Mouse (Mus musculus) cerebellum, postnatal 10 days (tissue): ENCODE data around the gene Ly6g6f.
A peak's percentile ranks its signal among the peaks of the same experiment; 100 is the strongest.
"Not testable (repeated sequence)": the region's sequence is repeated elsewhere in the genome, so short reads cannot be mapped to it uniquely, and the experiment has no call there.

Experiments
- DNase-seq, 2 experiments: peaks; one replicate each; pipeline ENCODE4 v3.0.0; 2021; ENCODE audit warnings: mixed read lengths in 2 of 2

The Ly6g6f gene

GRCm38 (mm10) chr17:35085208-35085865 lies at the start of gene Ly6g6f:
Gene Ly6g6f, minus strand, starts transcription at chr17:35085610.
- no peak for DNase-seq

DNA sequence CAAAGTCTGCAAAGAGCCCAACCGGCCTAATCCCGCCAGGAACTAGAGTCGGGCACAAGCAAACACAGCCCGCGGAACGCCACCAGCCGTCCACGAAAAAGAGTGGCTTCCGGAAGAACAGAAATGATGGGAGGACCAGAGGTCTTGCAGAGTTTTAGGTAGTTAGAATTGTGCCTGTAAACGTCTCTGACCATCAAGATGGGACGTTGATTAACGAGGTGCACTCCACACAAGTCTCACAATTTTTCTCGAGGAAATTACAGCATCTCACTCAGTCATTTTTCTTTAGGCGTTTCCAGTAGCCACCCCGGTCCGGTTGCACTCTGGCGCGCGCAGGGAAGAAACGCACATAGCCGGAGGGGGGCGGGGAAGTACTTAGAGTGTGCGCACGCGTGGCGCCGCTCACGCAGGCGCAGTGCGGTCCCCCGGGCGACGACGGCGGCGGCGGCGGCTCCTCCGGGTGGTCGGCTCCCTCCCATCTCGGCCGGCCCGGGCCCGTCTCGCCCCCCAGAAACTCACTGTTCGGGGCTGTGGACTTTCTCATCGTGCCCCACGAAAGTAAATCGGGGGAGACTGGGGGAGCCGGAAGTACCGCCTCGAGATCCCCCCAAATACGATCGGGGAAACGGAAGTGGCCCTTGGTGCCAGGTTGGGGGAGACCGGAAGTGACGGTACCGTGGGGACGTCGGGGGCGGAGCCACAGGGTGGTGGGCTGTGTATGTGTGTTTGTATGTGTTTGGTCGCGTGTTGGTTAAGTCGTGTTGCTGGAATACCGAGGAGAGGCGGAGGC lies 49.6 kb upstream of the Ly6g6f start, which contains the start of gene Bag6:
TSS of gene Bag6 (plus strand) at position 378 of the 790 bp plus-strand sequence.
- peak; percentile 98 to 99 for DNase-seq

DNA sequence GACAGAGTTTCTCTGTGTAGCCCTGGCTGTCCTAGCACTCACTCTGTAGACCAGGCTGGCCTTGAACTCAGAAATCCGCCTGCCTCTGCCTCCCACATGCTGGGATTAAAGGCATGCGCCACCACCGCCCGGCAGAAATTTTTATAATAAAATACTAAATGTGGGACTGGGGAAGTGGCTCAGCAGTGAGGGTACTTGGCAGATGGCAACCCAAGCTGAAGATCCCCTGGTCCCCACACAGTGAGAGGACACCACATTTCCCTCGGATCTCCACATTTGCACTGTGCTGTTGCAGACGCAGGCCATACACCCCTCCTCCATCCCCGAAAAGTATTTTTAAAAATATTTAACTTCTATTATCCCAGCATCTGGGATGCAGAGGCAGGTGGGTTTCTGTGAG lies 48.1 kb upstream of the Ly6g6f start:
- no peak for DNase-seq

DNA sequence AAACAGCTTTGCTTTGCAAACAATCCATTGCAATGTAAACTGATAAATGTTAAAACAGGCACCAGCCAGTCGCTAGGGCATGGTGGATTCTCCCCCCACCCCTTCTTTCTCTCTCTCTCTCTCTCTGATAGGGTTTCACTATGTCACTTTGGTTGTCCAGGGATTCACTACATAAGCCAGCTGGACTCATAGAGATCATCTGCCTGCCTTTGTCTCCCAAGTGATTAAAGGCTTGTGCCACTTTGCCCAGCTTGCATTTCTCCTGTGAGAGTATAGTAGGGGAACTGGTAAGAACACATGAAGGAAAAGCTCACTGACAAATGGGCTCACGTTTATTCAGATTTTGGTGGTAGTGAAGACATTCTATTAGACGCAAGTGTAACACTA lies 46.8 kb upstream of the Ly6g6f start:
- no peak for DNase-seq

GRCm38 (mm10) chr17:35131500-35132173 lies 46.2 kb upstream of the Ly6g6f start, which contains the start of gene Apom:
Gene Apom, minus strand, starts transcription at chr17:35132050.
- no peak for DNase-seq

DNA sequence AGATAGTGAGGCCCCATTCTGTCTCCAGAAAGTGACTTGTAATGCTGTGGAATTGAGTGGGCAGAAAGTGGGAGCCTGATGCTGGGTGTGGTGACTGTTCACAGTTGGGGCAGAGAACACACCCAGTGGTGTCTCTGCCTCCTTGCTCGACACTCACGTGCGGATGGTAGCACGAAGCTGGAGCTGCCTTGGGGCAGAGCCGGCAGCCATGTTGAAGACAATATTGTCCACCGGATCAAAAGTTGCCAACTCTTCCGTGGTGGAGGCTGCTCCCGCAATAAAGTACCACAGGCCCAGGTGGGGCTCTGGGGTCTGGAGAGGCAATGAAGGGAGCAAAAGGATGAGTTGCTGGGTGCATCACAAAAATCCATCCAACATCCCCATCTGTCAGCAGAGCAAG lies 45.6 kb upstream of the Ly6g6f start:
- DNase-seq, result no peak

GRCm38 (mm10) chr17:35128996-35129395 lies 43.6 kb upstream of the Ly6g6f start:
- DNase-seq, result no peak

DNA sequence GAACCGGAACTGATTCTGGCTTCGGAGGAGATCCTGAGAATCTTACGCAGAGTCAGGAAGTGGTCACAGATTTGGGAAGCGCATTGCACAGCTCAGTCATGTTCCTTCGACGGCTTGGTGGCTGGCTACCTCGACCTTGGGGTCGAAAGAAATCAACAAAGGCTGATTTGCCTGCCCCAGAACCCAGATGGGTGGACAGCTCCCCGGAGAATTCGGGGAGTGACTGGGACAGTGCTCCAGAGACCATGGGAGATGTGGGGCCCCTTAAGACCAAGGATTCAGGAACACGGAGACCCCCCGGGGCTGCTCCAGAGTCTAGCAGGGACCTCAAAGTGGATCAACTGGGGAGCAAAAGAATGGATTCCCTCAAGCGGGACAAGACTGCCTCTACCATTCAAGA lies 41.6 kb upstream of the Ly6g6f start:
- DNase-seq, result no peak

DNA sequence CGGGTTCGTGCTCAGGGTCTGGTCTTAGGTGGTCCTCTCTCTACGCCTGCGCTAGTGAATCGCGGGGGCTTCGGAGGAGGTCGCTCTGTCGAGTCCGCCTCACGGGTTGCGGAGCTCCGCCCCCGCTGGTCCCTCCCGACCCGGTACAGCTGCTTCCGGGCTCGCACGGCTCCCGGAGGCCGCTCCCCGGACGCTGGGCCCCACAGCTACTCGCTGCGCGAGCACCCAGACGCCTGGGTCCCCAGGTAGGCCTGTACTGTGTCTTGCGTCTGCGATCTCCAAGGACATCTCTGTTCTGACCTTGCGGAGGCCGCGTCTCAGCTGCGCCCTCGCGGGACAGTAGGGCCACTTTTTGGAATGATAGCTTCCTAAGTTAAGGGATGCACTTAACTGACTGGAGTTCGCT lies 40.8 kb upstream of the Ly6g6f start, which contains the start of gene D17H6S53E:
TSS of gene D17H6S53E (plus strand) at position 168 of the 406 bp plus-strand sequence.
- peak; percentile 82 to 84 for DNase-seq

DNA sequence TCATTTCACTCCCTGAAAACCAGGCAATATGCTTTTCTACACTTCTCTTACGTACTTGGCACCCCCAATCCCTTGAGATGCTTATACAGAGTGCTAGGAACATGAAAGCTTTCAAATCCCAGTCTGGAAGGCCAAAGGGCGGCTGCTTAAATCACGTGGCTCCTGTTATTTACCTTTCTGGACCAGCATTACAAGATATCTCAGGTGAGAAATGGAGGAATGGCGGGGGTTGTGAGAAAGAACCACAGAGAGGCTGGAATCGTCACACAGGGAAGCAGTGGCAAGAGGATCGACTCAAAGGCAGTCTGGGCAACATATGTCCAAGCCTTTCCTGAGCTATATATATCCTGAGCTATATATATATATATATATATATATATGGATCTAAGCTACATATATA lies 40.2 kb upstream of the Ly6g6f start:
- no peak for DNase-seq

DNA sequence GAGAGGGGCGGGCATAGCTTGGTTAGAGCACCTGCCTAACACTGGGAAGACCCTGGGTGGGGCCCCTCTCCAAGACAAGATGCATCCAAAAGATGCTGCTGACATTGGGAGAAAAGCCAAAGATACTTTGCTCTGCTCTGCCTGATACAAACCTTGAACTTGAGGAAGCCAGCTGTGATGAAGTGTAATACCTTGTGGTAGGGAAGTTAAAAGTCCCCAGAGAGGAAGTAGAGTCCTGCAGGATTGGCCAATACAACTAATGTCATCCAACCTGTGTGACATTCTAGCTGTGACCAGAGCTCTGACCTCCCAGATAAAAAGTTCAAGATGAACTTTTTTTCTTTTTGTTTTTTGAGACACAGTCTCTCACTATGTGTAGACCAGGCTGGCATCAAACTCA lies 39.7 kb upstream of the Ly6g6f start:
- DNase-seq, result no peak

GRCm38 (mm10) chr17:35124261-35124896 lies 39.0 kb upstream of the Ly6g6f start:
- DNase-seq, result not testable (repeated sequence)

DNA sequence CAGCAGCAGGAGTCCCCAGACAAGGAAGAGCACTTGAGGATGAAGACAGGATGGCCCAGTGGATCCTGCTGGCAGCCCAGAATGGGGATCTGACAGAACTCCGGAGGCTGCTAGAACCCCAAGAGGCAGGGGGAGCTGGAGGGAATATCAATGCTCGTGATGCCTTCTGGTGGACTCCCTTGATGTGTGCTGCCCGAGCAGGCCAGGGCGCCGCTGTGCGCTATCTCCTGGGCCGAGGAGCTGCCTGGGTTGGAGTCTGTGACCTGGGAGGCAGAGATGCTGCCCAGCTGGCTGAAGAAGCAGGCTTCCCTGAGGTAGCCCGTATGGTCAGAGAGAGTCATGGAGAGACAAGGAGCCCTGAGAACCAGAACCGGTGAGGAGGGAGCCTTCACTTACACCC lies 37.9 kb upstream of the Ly6g6f start:
- DNase-seq, result not testable (repeated sequence)

GRCm38 (mm10) chr17:35121871-35122303 lies 36.5 kb upstream of the Ly6g6f start, which contains the start of gene Csnk2b:
Gene Csnk2b, minus strand, starts transcription at chr17:35122053.
- DNase-seq, result peak; percentile 85

- DNase-seq, result peak; percentile 99 to 100
Measured at GRCm38 (mm10) chr17:35121143-35121799, 35.9 kb upstream of the Ly6g6f start, which contains the start of gene Gpank1. Gene Gpank1, plus strand, starts transcription at chr17:35121455.

GRCm38 (mm10) chr17:35120745-35121142 lies 35.3 kb upstream of the Ly6g6f start:
- peak; percentile 72 to 80 for DNase-seq

GRCm38 (mm10) chr17:35115046-35116019 lies 29.9 kb upstream of the Ly6g6f start, which contains the start of gene Ly6g5b:
Gene Ly6g5b, minus strand, starts transcription at chr17:35115428.
- DNase-seq, result peak; percentile 68 to 70

DNA sequence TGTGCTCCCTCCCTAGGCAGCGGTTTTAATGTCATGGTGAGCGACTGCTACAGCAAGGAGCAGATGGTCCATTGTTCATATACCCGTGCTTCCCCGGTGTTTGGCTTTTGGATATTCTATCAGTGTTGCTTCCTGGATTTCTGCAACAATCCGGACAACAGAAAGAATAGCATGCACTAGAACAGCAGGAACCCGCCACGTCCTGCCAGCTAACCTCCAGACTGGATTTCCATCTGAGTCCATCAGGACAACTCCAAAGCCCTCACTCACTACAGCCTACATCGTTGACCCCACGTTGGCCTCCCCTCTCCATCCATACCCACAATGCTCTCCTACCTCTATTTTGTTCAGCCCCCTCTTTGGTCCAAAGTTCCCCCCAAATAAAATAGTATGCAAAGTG lies 26.4 kb upstream of the Ly6g6f start:
- DNase-seq, result no peak

DNA sequence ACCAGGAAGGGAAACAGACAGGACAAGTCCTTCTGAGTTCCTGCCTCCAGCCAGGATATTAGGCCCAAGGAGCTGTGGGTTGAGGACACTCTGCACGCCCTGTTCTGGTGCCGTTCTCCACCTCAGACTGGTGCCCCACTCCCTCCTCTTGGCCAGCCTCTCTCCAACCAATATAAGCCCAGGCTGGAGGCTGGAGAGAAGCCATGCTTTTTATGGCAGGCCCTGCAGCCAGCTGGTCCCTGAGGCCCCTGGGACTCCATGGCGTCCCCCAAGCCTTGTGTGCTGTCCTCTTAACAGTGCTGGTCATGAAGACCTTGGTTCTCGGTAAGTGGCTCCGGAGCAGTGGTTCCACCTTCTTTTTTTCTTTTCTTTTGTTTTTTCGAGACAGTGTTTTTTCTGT lies 22.7 kb upstream of the Ly6g6f start, which contains the start of gene Ly6g5c:
TSS of gene Ly6g5c (plus strand) at position 183 of the 400 bp plus-strand sequence.
- DNase-seq, result peak; percentile 86 to 90

DNA sequence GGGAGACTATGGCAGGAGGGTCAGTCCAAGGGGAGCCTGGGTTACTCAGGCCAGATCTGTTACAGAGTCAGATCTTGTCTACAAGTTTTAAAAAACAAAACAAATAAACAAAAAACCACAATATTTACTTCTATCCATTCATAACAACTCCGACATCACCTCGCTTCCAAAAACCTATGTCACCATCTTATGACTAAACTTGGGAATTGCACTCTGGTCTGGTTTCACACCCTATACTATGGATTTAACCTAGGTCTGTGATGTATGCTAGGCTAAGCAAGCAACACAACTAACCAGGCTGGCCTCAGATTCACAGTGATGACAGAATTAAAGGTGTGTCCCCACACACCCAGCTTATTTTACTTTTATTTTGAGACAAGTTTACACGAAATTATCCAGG lies 21.1 kb upstream of the Ly6g6f start:
- no peak for DNase-seq
